Mouse (Mus musculus): Measurements from ENCODE around the gene Olfr50. TPM values are rescaled to one million over a fixed set of nuclear protein-coding genes. Genes with fewer than 3 reads are reported as not detected.

Olfr50 gene
- polyA plus RNA-seq (2015; fragmentation: Nextera tagmentation; extraction: Ambion mirVana) = not detected in 2 replicates

GRCm38 (mm10) chr2:36790238-36790637 is at the start of gene Olfr50:
Gene Olfr50, plus strand, starts transcription at chr2:36790538.

GRCm38 (mm10) chr2:36783976-36784375 is 6.4 kb upstream of the Olfr50 start, which contains the start of gene Olfr348:
Gene Olfr348, plus strand, starts transcription at chr2:36784276.

GRCm38 (mm10) chr2:36816932-36817331 is 26.6 kb downstream of the Olfr50 start, which contains the start of gene Olfr3:
Gene Olfr3, minus strand, starts transcription at chr2:36817032.

GRCm38 (mm10) chr2:36846010-36846409 is 55.7 kb downstream of the Olfr50 start, which contains the start of gene Olfr350:
Gene Olfr350, plus strand, starts transcription at chr2:36846310.

Other genes starting within 250 kb of the Olfr50 start
- gene Olfr344, start 223.9 kb upstream of the Olfr50 start, polyA plus RNA-seq (2015; fragmentation: Nextera tagmentation; extraction: Ambion mirVana) = not detected in 2 replicates
- not detected in 2 replicates for gene Olfr345, start 150.5 kb upstream of the Olfr50 start, polyA plus RNA-seq (2015; fragmentation: Nextera tagmentation; extraction: Ambion mirVana)
- gene Olfr346, start 104.8 kb upstream of the Olfr50 start, polyA plus RNA-seq (2015; fragmentation: Nextera tagmentation; extraction: Ambion mirVana) = not detected in 2 replicates
- not detected in 2 replicates for gene Olfr347, start 58.6 kb upstream of the Olfr50 start, polyA plus RNA-seq (2015; fragmentation: Nextera tagmentation; extraction: Ambion mirVana)
- not detected in 2 replicates for gene Olfr348, start 6.3 kb upstream of the Olfr50 start, polyA plus RNA-seq (2015; fragmentation: Nextera tagmentation; extraction: Ambion mirVana)
- not detected in 2 replicates for gene Olfr3, start 26.5 kb downstream of the Olfr50 start, polyA plus RNA-seq (2015; fragmentation: Nextera tagmentation; extraction: Ambion mirVana)
- not detected in 2 replicates for gene Olfr350, start 55.8 kb downstream of the Olfr50 start, polyA plus RNA-seq (2015; fragmentation: Nextera tagmentation; extraction: Ambion mirVana)
- gene Olfr351, start 72.1 kb downstream of the Olfr50 start, polyA plus RNA-seq (2015; fragmentation: Nextera tagmentation; extraction: Ambion mirVana) = not detected in 2 replicates
- not detected in 2 replicates for gene Olfr352, start 77.9 kb downstream of the Olfr50 start, polyA plus RNA-seq (2015; fragmentation: Nextera tagmentation; extraction: Ambion mirVana)
- not detected in 2 replicates for gene Olfr353, start 102.4 kb downstream of the Olfr50 start, polyA plus RNA-seq (2015; fragmentation: Nextera tagmentation; extraction: Ambion mirVana)
- gene Olfr354, start 115.1 kb downstream of the Olfr50 start, polyA plus RNA-seq (2015; fragmentation: Nextera tagmentation; extraction: Ambion mirVana) = not detected in 2 replicates
- gene Olfr355, start 138.4 kb downstream of the Olfr50 start, polyA plus RNA-seq (2015; fragmentation: Nextera tagmentation; extraction: Ambion mirVana) = not detected in 2 replicates
- not detected in 2 replicates for gene Olfr356, start 146.6 kb downstream of the Olfr50 start, polyA plus RNA-seq (2015; fragmentation: Nextera tagmentation; extraction: Ambion mirVana)
- gene Olfr357, start 203.3 kb downstream of the Olfr50 start, polyA plus RNA-seq (2015; fragmentation: Nextera tagmentation; extraction: Ambion mirVana) = not detected in 2 replicates
- gene Olfr358, start 218.8 kb downstream of the Olfr50 start, polyA plus RNA-seq (2015; fragmentation: Nextera tagmentation; extraction: Ambion mirVana) = not detected in 2 replicates

Measured in neural tube, postnatal 0 days (tissue).